Mouse (Mus musculus): ENCODE results near the gene Gm10337.

DNA sequence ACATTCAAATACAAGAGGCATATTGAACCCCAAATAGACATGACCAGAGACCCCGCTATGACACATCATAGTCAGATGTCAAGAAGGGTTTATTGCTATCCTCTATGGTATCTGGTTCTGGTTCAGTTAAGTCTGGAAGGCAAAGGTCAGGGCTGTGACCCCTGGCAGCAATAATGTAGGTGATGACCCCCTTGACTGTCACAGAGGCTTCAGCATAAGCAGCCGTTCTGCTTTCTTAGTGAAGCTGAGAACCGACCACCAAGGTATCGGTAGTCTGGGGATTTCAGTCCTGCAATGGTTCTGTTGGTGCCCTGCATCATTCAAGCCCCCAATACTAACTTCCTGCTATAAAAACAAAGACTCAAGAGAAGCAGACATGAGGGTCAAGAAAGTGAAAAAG lies 28.1 kb downstream of the Gm10337 start:
- no peak for TF ChIP-seq NELFE (IDR thresholded peaks at IDR 0.05; ENCODE audit: low read depth, low read length)
- no peak for TF ChIP-seq USF2 (IDR thresholded peaks at IDR 0.05; ENCODE audit: borderline replicate concordance in 1 of 2, insufficient read depth in 1 of 2, low read depth in 1 of 2, low read length in 2 of 2)
- no peak for TF ChIP-seq EP300 (IDR thresholded peaks at IDR 0.05; ENCODE audit: low read depth in 1 of 2, low read length in 2 of 2)
- no peak for TF ChIP-seq ZC3H11A (IDR thresholded peaks at IDR 0.05; ENCODE audit: low read depth, low read length)
- no peak for TF ChIP-seq MYC (IDR thresholded peaks at IDR 0.05; ENCODE audit: low read depth, low read length)
- no peak for TF ChIP-seq GABPA (IDR thresholded peaks at IDR 0.05; ENCODE audit: low read depth, low read length)
- no peak for TF ChIP-seq CTCF (IDR thresholded peaks at IDR 0.05 in 2 of 3, conservative IDR thresholded peaks at IDR 0.05 in 1 of 3; ENCODE audit: control insufficient read depth in 1 of 3, insufficient read depth in 1 of 3, low read depth in 2 of 3, low read length in 3 of 3, poor library complexity in 1 of 3, severe bottlenecking in 1 of 3)

Measured in MEL (cell line).